Mouse (Mus musculus): Measurements from ENCODE around the gene Rad51c. TPM values are rescaled to one million over a fixed set of nuclear protein-coding genes. Genes with fewer than 3 reads are reported as not detected.
A peak's percentile ranks its signal among the peaks of the same experiment; 100 is the strongest.
"Not testable (repeated sequence)": the region's sequence is repeated elsewhere in the genome, so short reads cannot be mapped to it uniquely, and the experiment has no call there.

Rad51c gene
- 2.9 and 3.6 TPM in 2 replicates for total RNA-seq (2021)
- long read RNA-seq, experiment 1, transcript Rad51c-202 (9 exons, 3,944 nt) = major isoform, 6 of 8 reads
- long read RNA-seq, experiment 1, partial matches to known transcripts = 0 of 8 reads
- long read RNA-seq, experiment 1, other reads (novel, unspliced or antisense) = 2 of 8 reads
- long read RNA-seq, experiment 2, partial matches to known transcripts = 1 of 4 reads
- long read RNA-seq, experiment 2, other reads (novel, unspliced or antisense) = 1 of 4 reads

DNA sequence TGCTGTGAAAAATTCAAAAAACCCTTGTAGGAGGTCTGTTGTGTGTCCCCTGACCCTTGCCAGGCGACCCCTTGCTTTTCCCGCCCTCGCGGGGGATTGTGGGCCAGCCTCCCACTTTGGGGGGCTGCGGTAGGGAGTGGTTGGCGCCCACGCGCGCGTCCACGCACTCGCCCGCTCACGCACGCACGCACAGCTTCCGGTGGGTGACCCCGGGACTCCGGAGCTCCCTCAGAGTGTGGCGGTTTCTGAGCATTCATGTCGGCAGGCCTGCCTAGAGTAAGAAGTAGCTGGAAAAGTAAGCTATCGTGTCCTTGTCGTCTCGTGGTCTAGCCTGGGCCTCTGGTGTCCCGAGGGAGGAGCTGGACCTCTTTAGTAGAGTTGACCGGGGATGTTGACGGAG lies at the start of gene Rad51c, which contains the start of gene Tex14:
TSS of gene Rad51c (minus strand) at position 79 of the 400 bp plus-strand sequence.
TSS of gene Tex14 (plus strand) at position 190 of the 400 bp plus-strand sequence.
- peak; percentile 26 for DNase-seq

DNA sequence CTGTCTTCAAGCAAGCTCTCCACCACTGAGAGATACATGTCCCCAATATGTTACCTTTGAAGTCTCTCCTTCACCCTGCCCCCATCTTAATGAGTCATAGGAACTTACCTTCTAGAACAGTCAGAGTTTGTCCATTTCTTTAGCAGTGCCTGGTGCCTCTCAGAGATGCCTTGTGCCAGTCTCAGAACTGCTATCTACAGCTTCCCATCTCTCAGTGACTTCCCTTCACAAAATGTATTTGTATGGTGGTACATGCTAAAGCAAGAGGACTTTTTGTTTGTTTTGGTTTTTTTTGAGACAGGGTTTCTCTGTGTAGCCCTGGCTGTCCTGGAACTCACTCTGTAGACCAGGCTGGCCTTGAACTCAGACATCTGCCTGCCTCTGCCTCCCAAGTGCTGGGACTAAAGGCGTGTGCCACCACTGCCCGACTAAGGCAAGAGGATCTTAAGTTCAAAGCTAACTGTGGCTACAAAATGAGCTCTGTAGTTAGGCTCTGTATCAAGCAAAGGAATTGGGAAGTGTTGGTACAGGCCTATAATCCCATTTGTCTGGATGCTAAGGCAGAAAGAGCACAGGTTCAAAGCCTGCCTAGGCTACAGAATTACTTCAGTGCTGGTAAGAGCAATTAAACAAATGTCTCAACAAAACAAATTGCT lies 49.4 kb upstream of the Rad51c start:
- DNase-seq = no peak

DNA sequence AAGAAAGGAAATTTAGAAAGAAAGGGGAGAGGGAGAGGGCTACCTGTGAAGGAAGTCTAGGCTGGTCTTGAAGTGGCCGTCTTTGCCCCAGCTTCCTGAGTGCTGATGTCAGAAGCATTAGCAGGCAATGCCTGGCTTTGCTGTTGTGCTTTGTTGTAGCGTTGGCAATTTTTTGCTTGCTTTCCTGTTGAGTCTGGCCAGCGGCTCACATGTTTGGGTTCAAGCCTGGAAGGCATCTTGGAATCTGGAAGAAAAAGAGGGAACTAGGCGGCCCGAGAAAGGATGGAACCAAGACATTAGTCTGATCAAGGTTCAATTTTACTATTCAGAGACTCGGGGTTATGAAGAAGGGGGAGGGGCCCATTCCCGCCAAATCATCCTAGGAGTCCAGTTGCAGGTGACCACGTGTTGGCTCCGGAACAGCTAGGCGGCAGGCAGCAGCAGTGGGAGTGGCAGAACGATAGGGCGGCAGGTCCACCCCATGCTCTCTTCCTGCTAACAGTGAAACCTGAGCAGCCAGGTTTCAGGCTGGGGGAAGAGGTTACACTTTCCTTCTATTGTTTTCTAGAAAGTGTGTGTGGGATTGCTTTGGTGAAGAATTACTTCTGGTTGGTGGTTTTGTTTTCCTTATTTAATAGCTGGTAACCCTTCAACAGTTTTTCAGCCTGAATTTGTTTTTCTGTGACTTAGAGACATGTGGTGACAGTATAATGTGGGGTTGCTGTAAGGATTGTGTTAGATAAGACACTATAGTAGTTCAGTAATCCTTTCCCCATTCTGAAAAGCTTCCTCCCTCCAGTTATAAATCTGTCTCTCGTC lies 48.7 kb upstream of the Rad51c start:
- DNase-seq = no peak

DNA sequence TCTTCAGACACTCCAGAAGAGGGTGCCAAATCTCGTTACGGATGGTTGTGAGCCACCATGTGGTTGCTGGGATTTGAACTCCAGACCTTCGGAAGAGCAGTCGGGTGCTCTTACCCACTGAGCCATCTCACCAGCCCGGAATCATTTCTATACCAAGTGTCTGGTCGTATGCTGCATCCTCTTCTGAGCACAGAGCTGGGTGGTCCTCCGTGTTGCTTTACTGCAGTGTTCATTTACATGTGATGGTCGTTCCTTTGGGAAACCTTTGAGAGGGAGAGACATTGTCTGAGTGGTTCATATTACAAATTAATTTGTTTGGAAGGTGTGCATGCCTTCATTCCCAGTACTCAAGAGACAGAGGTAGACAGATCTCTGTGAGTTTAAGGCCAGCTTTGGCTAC lies 48.0 kb upstream of the Rad51c start:
- not testable (repeated sequence) for DNase-seq

DNA sequence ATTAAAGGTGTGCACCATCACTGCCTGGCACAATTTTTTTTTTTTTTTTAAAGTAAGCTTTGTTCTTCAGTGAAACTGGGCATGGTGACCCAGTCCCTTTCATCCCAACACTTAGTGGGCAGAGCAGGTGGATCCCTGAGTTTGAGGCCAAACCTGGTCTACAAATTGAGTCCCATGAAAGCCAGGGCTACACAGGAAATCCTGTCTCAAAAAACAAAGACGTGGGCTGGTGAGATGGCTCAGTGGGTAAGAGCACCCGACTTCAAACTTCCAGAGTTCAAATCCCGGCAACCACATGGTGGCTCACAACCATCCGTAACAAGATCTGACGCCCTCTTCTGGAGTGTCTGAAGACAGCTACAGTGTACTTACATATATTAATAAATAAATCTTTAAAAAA lies 45.1 kb upstream of the Rad51c start:
- DNase-seq = not testable (repeated sequence)

DNA sequence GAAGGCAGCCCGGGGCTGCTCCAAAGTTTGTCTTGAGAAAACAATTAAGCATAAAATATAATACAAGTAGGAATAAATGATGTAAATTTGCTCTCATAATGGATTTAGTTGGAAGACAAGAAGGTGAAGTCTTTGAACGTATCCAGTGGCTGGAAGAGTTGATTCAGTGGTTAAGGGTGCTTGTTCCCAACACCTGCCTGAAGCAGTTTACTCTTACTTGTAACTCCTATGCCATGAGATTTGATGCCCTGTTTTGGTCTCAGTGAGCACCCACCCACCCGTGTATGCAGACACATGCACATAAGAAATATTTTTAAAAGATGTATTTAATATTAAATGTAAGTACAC lies 44.4 kb upstream of the Rad51c start:
- no peak for DNase-seq

DNA sequence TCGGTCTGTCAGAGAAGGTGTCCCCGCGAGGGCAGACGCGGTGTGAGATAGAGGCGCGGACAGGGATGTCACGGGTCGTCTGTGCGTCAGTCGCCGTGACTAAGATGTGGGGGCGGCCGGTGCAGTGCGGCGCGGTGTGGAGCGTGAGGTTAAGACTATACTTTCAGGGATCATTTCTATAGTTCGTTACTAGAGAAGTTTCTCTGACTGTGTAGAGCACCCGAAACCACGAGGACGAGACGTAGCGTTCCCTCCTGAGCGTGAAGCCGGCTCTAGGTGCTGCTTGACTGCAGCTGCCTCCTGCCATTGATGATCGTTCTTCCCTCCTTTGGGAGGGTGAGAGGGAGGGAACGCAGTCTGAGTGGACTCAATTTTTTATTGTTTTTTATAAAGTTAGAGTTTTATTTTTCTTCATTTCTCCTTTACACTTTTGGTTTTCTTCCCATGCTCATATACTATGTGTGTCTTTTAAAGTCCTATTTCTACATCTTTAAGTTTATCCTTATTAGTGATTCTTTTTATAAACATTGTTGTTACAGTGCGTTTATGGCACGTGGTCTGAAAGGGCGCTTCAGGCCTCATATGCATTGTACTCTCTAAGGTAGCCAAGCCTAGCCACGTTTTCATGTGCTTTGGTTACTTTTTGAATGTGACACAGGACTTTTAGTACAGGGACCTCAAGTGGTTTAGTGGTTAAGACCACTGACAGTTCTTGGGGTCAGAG lies 43.9 kb upstream of the Rad51c start:
- DNase-seq = peak; percentile 61

DNA sequence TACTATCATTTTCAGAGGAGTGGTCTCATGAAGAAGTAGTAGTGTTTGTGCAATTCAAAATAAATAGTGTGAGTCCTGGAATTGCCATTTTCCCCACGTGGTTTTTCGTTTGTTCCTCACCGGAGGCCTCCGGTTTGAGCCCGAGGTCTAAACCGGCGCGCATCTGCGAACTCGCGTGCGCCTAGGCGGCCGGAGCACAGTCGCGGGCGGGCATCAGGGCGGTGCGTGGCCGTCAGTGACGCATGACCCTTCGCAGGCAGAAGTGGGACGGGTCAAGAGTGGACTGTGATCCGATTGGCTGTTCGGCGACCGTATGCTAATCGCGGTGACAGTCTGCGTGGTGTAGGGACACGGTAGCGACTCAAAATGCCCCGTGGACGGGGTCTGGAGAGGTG lies 43.3 kb upstream of the Rad51c start:
- DNase-seq = peak; percentile 96

DNA sequence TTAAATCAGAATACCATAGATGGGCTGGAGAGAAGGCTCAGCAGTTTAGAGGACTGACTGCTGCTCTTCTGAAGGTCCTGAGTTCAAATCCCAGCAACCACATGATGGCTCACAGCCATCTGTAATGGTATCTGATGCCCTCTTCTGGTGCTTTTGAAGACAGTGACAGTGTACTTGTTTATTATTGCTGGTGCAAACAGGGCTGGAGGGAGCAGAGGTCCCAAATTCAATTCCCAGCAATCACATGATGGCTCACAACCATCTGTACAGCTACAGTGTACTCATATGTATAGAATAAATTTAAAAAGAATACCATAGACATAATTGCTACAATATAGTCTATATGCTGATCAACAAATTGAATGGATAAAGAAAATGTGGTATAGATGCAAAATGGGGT lies 42.7 kb upstream of the Rad51c start:
- DNase-seq = no peak

DNA sequence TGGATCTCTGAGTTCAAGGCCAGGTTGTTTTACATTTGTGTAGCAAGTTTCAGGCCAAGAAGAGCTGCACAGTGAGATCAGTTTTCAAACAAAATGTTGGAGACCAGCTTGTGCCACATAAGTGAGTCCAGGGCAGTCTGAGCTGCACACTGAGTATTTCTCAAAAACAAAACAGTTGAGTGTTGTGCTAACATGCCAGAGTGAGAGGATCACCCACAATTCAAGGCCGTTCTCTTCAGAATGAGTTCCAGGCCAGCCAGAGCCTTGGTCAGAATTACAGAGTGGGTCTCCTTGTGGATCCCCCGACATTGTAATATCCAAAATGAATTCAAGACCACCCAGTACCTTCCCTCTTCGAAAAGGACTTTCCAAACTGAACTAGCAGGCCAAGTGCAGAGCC lies 41.4 kb upstream of the Rad51c start:
- no peak for DNase-seq

DNA sequence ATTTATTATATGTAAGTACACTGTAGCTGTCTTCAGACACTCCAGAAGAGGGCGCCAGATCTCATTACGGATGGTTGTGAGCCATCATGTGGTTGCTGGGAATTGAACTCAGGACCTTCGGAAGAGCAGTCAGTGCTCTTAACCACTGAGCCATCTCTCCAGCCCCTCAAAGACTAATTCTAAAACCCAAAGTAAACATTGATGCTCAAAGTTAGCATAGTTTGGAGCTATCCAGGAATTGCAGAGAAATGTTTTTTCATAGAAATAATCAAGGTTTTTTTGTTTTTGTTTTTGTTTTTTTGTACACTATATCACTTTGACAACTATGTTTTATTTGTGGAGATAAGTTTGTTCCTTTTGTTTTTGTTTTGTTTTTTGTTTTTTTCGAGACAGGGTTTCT lies 40.8 kb upstream of the Rad51c start:
- not testable (repeated sequence) for DNase-seq

DNA sequence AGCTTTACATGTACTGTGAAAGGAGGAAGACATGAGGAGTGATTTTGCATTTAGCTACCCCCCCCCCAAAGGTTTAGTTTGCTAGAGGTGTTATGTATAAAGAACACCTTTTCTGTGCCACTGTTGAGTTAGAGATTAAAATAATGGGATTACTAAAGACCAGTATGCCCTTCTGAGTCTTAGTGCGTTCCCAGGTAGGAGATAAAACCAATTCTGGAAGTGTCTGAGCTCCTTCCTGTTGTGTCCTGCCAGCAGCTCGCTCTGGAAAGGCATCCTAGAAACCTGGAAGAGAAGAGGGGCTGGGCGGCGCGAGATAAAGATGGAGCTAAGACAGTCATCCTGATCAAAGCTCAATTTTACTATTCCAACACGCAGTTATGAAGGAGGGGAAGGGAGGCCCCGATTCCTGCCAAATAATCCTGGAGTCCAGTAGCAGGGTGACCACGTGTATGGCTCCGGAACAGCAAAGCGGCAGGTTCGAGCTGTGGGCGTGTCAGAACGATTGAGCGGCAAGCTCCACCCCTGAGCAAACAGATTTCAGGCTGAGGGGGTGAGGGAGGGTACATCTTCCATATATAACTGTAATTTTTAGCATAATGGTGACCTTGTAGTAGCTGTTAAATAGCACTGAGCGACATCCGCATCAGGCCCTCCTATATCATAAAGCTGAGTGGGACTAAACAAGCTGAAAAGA lies 40.1 kb upstream of the Rad51c start:
- no peak for DNase-seq

DNA sequence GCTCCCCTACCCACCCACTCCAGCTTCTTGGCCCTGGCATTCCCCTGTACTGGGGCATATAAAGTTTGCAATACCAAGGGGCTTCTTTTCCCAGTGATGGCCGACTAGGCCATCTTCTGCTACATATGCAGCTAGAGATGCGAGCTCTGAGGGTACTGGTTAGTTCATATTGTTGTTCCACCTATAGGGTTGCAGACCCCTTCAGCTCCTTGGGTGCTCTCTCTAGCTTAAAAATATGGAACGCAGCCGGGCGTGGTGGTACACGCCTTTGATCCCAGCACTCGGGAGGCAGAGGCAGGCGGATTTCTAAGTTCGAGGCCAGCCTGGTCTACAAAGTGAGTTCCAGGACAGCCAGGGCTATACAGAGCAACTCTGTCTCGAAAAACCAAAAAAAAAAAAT lies 39.3 kb upstream of the Rad51c start:
- DNase-seq = not testable (repeated sequence)

DNA sequence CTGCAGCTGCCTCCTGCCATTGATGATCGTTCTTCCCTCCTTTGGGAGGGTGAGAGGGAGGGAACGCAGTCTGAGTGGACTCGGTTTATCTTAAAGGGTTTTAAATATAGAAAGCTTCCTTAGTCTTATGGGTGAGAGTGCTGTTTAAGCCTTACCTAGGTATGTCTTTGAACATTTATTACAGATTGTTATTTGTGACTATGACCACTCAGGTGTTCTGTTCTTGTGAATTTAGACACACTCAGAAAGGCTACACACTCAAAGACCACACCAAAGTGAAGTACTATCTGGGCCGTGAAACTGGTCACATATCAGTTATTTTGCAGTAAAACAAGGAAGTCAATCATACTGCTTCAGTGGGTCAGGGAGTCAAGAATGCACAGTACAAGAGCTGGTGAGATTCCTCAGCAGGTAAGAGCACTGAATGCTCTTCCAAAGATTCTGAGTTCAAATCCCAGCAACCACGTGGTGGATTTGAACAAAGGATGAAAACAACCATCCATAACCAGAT lies 38.7 kb upstream of the Rad51c start:
- DNase-seq = peak; percentile 70

DNA sequence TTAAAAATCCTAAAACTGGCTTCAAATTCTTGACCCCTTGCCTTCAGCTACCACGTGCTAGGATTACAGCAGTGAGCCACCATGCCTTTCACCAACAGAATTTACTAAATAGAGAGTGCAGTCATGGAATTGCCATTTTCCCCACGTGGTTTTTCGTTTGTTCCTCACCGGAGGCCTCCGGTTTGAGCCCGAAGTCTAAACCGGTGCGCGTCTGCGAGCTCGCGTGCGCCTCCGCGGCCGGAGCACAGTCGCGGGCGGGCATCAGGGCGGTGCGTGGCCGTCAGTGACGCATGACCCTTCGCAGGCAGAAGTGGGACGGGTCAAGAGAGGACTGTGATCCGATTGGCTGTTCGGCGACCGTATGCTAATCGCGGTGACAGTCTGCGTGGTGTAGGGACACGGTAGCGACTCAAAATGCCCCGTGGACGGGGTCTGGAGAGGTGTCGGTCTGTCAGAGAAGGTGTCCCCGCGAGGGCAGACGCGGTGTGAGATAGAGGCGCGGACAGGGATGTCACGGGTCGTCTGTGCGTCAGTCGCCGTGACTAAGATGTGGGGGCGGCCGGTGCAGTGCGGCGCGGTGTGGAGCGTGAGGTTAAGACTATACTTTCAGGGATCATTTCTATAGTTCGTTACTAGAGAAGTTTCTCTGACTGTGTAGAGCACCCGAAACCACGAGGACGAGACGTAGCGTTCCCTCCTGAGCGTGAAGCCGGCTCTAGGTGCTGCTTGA lies 38.1 kb upstream of the Rad51c start:
- DNase-seq = peak; percentile 83

DNA sequence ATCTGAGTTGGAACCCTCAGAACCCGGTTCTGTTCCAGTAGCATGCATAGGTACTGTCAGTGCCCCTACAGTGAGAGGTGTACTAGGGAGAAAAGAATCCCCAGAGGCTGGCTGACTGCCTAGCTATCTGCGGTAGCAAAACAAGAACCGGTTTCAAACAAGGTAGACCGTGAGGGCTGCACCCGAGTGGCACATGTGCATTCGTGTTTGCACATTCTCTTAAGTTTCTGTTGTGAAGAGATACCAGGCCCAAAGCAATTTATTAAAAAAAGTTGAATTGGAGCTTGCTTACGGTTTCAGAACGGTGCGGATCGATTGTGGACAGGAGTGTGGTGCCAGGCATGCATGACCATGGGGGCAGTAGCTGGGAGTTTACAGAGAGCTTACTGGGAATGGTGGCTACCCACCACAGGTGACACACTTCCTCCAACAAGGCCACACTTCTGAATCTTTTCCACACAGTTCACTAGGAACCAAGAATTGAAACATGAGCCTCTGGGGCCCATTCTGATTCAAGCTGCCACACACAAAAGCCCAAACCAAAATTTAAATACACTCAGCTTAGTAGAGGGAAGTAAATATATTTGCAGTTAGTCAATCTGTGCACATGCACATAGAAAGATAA lies 35.2 kb upstream of the Rad51c start:
- DNase-seq = no peak

DNA sequence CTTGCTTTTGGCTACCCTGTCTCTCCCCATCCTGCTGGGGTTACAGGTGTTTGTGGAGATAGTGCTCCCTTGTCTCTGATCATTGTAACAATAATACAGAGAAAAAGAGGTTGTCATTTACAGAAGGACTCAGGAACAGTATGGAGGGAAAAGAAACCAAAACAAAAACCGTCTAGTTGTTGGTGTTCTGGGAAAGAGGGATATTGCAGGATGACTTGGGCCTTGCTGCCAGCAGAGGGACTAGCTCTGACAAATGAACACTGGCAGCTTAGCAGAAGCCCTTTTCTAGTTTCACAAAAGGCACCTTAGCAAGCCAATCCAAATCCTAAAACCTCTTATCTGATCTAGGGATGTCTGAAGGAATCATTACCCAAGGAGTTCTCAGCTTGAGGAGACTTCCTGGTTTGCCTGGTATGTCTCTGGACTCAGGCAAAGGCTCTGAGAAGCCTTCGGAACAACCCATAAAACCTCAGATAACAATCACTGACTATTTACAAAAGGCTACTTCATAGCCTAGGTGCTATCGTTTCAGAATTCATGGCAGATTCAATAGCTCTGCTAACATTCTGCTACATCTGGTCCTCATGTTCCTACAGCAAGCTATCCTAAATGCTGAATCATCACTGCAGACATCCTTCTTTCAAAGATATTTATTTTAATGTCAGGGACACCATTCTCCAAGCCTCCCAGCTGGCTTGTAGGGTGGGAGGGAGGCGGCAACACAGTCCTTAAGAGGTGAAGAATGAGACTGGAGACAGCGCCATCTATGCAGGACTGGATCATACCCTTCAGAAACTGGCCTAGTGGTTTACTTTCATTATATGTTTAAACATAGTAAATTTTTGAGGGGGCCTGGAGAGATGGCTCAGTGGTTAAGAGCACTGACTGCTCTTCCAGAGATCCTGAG lies 31.8 kb upstream of the Rad51c start:
- peak; percentile 34 for DNase-seq

DNA sequence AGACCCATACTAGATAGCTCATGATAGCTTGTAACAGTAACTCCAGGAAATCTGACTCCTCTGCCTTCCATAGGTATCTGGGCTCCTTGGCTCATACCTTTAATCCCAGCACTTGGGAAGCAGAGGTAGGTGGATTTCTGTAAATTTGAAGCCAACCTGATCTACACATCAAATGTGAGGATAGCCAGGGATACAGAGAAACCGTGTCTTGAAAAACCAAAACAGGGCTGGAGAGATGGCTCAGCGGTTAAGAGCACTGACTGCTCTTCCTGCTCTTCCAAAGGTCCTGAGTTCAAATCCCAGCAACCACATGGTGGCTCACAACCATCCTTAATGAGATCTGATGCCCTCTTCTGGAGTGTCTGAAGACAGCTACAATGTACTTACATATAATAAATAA lies 30.4 kb upstream of the Rad51c start:
- DNase-seq = not testable (repeated sequence)

DNA sequence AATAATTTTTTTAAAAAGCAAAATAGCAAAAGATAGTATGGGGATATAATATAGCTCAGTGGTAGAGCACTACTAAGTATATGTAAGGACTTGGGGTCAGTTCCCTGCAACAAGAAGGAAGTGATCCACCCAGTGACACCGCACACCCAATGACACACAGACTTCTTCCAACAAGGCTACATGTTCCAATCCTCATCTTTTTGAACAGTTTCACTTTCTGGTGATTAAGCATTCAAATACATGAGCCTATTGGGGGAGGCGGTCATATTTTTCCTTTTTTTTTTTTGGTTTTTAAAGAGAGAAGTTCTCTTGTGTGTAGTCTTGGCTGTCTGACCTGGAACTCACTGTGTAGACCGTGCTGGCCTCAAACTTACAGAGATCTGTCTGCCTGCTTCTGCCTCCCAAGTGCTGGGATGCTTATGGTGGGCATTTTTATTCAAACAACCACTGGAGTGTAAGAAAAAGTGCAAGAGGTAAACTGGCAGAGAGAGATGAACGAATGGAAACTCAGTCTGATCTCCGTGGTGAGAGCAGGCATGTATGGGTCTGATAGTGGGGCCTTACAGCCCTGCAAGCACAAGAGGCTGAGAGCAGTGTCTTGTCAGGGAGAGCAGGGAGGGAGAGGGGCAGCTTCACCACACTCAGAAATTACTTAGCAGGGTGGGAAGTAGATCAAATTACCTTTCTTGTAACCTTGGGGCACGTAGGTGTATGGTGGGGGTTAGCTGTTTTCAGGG lies 28.3 kb upstream of the Rad51c start:
- no peak for DNase-seq

Measured in adrenal gland, postnatal 14 days (tissue).